Mouse (Mus musculus) heart, postnatal 0 days (tissue): ENCODE results near the gene Myo1d. TPM values are rescaled to one million over a fixed set of nuclear protein-coding genes. Genes with fewer than 3 reads are reported as not detected.

ENCODE experiments used
- ATAC-seq: fragments of 200-750 bp; cut with Nextera tagmentation; 2 replicates; pipeline ENCODE4 v1.8.0; 2017; ENCODE audit warnings: low read depth, moderate number of reproducible peaks, moderate library complexity; ENCODE audit not compliant: insufficient read depth
- DNase-seq: peaks from one replicate; pipeline ENCODE4 v3.0.0-alpha.2; 2016; ENCODE audit warnings: low spot score
- H3K27ac ChIP-seq: fragments of 300-500 bp; sonication (generic); 2 replicates; pipeline ENCODE4 v1.5.1; 2014; ENCODE audit warnings: low read depth, mild to moderate bottlenecking
- H3K27me3 ChIP-seq: fragments of 300-500 bp; sonication (generic); 2 replicates; pipeline ENCODE4 v1.6.1; 2014; ENCODE audit warnings: low read length, mixed read lengths; ENCODE audit not compliant: control insufficient read depth, insufficient read depth
- H3K36me3 ChIP-seq: fragments of 300-500 bp; sonication (generic); replicated peaks from 2 replicates; pipeline ENCODE4 v1.6.1; 2014; ENCODE audit warnings: low read length, mixed read lengths; ENCODE audit not compliant: control insufficient read depth, insufficient read depth
- H3K4me1 ChIP-seq: fragments of 300-500 bp; sonication (generic); 2 replicates; pipeline ENCODE4 v1.6.1; 2014; ENCODE audit warnings: antibody characterized with exemption; ENCODE audit not compliant: control insufficient read depth, insufficient read depth
- H3K4me2 ChIP-seq: fragments of 300-500 bp; sonication (generic); 2 replicates; pipeline ENCODE4 v1.6.1; 2014; ENCODE audit warnings: low read depth, mild to moderate bottlenecking, low read length, moderate library complexity
- H3K4me3 ChIP-seq: fragments of 300-500 bp; sonication (generic); 2 replicates; pipeline ENCODE4 v1.5.1; 2014; ENCODE audit warnings: low read depth, low read length
- H3K9ac ChIP-seq: fragments of 300-500 bp; sonication (generic); replicated peaks from 2 replicates; pipeline ENCODE4 v1.6.1; 2014; ENCODE audit warnings: low read depth, low read length, mixed read lengths
- H3K9me3 ChIP-seq: fragments of 300-500 bp; sonication (generic); replicated peaks from 2 replicates; pipeline ENCODE4 v1.6.1; 2016; ENCODE audit warnings: low read length; ENCODE audit not compliant: control insufficient read depth
- CTCF ChIP-seq: IDR thresholded peaks from 2 replicates; pipeline ENCODE4 v1.5.1; 2016; ENCODE audit warnings: antibody characterized with exemption, control low read depth, low read depth
- EP300 ChIP-seq: IDR thresholded peaks from 2 replicates; pipeline ENCODE4 v1.6.1; 2016; ENCODE audit warnings: antibody characterized with exemption, low read depth
- WGBS: fragments of 180-500 bp; shearing (Covaris S2); extraction: QIAGEN DNeasy Blood & Tissue Kit; methylation state at CpG from one replicate; pipeline ENCODE4 v1.1.7; 2014; 5-methylcytosine and 5-hydroxymethylcytosine counted together
- polyA plus RNA-seq: library from polyadenylated mRNA; unstranded; fragments of >200 nt; fragmentation: Nextera tagmentation; extraction: Ambion mirVana; gene quantifications from 2 replicates; pipeline ENCODE4 v1.2.1, GENCODE M21; 2015
- total RNA-seq: library from RNA; depleted of rRNA; stranded (reverse); fragments of >200 nt; gene quantifications from 2 replicates; pipeline ENCODE4 v1.2.3, GENCODE M21; 2014; ENCODE audit warnings: low replicate concordance

Gene Myo1d
- total and polyA plus RNA-seq, 2 experiments from 2014 or later = 4.5 to 4.6 TPM

- no peak overlapping the region for H3K9ac ChIP-seq
- WGBS = 87% methylated on average over 19 of the region's 19 CpGs
- no peaks in the 10 kb centered on the region for H3K9me3 ChIP-seq
- 0 out of 2 replicates have a peak, but pooled peaks cover 7% of the 10 kb centered on the region for H3K4me1 ChIP-seq
- no peak overlapping the region for H3K4me3 ChIP-seq
- no peaks in the 10 kb centered on the region for H3K27me3 ChIP-seq
- TF ChIP-seq EP300 (no peak), CTCF (no peak)
- no peak overlapping the region for H3K4me2 ChIP-seq
- no peak for ATAC-seq
- no peak overlapping the region for H3K27ac ChIP-seq
- DNase-seq = no peak
- H3K36me3 ChIP-seq = no peaks in the 10 kb centered on the region
Measured at GRCm38 (mm10) chr11:80512313-80513056, 267.3 kb downstream of the Myo1d start.

DNA sequence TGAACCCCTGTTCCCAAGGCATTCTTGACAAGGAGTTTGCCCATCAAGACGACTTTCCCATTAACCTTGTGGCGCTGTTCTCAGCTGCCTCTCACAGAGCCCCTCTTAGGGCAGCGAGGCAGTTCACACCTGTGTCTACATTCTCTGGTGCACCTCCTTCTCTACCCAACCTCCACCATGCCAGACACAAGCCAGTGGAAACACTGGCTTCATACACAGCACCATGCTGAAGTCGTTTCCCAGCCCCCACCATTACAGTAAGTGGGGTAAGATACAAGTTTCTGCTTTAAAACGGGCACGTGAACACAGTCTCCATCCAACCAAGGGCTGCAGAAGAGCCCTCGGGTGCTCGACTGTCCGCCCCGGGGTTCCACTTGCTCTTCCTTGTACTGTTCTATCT is 269.7 kb downstream of the Myo1d start:
- DNase-seq (no peak), ATAC-seq (no peak)
- TF ChIP-seq CTCF = no peak
- no peak for TF ChIP-seq EP300
- no peaks in the 10 kb centered on the region for H3K9me3 ChIP-seq
- no peak overlapping the region for H3K4me2 ChIP-seq
- 88% methylated on average over 10 of the region's 10 CpGs for WGBS
- H3K4me1 ChIP-seq = 0 out of 2 replicates have a peak, but pooled peaks cover 7% of the 10 kb centered on the region
- H3K27ac ChIP-seq = no peak overlapping the region
- no peak overlapping the region for H3K4me3 ChIP-seq
- no peaks in the 10 kb centered on the region for H3K27me3 ChIP-seq
- no peaks in the 10 kb centered on the region for H3K36me3 ChIP-seq
- no peak overlapping the region for H3K9ac ChIP-seq

GRCm38 (mm10) chr11:80509176-80509506 is 270.7 kb downstream of the Myo1d start:
- Histone ChIP-seq H3K9ac (no peak overlapping the region; the same call in 1 of the 2 replicates), H3K4me2 (peak overlapping the region; percentile 41), H3K27ac (peak overlapping the region; percentile 54), H3K27me3 (no peaks in the 10 kb centered on the region), H3K36me3 (no peaks in the 10 kb centered on the region), H3K9me3 (no peaks in the 10 kb centered on the region), H3K4me1 (0 out of 2 replicates have a peak, but pooled peaks cover 7% of the 10 kb centered on the region), H3K4me3 (0 out of 2 replicates have a peak overlapping the region, but pooled peaks have one; percentile 4)
- ATAC-seq = no peak
- TF ChIP-seq CTCF (no peak), EP300 (no peak)
- no peak for DNase-seq
- 47% methylated on average over 5 of the region's 5 CpGs for WGBS

DNA sequence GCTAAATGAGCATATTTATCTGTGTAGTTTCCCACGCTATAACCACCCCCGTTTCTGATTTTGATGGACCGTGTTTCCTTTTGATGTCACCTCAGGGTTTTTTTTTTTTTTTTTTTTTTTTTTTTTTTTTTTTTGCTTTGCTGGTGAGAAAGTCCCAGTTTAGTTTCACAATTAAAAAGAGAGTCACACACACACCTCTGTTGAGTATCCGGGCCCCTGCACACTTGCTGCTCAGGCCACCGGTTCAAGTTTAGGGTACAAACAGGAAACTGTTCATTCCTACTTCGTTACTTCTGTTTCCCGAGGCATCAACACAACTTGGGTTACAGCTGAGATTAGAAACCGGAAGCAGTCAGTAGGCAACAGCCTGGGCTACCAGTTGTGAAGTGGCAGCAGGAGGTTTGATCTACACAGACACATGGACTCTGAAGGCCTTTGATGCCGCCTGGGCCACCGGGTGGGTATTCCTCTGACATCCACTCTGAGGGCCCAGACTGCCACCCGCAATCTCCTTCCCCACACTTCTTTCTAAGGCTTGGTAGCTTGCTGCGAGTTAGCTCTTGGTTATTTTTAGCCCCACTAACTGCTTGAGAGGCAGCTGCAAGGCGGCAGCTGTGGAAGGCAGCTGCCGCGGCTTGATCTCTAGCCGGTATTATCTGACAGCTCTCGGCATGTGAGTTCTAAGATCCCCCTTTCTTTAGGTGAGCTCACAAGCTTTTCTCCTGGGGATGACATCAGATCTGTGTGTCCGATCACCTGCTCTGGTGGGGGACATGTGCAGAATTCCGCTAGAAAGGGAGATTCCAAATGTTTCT is 271.3 kb downstream of the Myo1d start:
- Histone ChIP-seq H3K36me3 (no peaks in the 10 kb centered on the region), H3K4me2 (peak overlapping the region; percentile 41), H3K27ac (peak overlapping the region; percentile 54), H3K9ac (no peak overlapping the region; the same call in 1 of the 2 replicates), H3K4me3 (peak overlapping the region; percentile 4; the same call in 1 of the 2 replicates), H3K9me3 (no peaks in the 10 kb centered on the region), H3K27me3 (no peaks in the 10 kb centered on the region), H3K4me1 (0 out of 2 replicates have a peak, but pooled peaks cover 7% of the 10 kb centered on the region)
- WGBS = 18% methylated on average over 19 of the region's 19 CpGs
- ATAC-seq = peak; percentile 24; the same call in 1 of the 2 replicates
- DNase-seq = peak; percentile 45
- TF ChIP-seq EP300 (no peak), CTCF (no peak)

DNA sequence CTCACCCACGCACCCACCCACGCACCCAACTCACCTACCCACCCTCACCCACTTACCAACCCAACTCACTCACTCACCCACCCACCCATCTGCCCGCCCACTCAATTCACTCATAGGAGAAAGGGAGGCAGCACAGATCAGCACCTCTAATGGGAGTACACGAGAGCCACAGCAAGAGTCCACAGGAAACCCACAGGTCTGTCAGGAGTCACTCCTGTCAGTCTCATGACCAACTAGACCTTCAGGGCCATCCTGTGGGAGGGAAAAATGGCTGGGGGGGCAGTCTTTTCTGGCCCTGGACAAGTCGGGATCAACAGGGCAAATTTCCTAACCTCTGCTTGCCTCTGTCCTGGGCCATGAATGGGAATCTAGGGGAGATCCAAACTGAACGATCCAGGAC is 272.0 kb downstream of the Myo1d start:
- DNase-seq (no peak), ATAC-seq (no peak)
- 0 out of 2 replicates have a peak, but pooled peaks cover 7% of the 10 kb centered on the region for H3K4me1 ChIP-seq
- H3K9ac ChIP-seq = no peak overlapping the region
- TF ChIP-seq CTCF (no peak), EP300 (no peak)
- no peak overlapping the region for H3K4me2 ChIP-seq
- H3K36me3 ChIP-seq = no peaks in the 10 kb centered on the region
- 90% methylated on average over 6 of the region's 6 CpGs for WGBS
- no peak overlapping the region for H3K27ac ChIP-seq
- H3K9me3 ChIP-seq = no peaks in the 10 kb centered on the region
- no peak overlapping the region for H3K4me3 ChIP-seq
- no peaks in the 10 kb centered on the region for H3K27me3 ChIP-seq
